Mouse (Mus musculus) adrenal gland, postnatal 14 days (tissue): Measurements from ENCODE around the gene Cetn4. TPM values are rescaled to one million over a fixed set of nuclear protein-coding genes. Genes with fewer than 3 reads are reported as not detected.
A peak's percentile ranks its signal among the peaks of the same experiment; 100 is the strongest.

Source experiments
- DNase-seq: peaks from one replicate; pipeline ENCODE4 v3.0.0; 2021; ENCODE audit warnings: mixed read lengths
- total RNA-seq: library from RNA; stranded (reverse); gene quantifications from 2 replicates; pipeline ENCODE4 v1.2.3, GENCODE M21; 2021

Cetn4 gene
- total RNA-seq, 1 experiment from 2014 or later = 2.9 TPM

- DNase-seq = peak; percentile 51
Measured at GRCm38 (mm10) chr3:37302685-37303084, 9.8 kb downstream of the Cetn4 start.

GRCm38 (mm10) chr3:37299470-37299869, 13.0 kb downstream of the Cetn4 start:
- DNase-seq = no peak

- no peak for DNase-seq
Measured at GRCm38 (mm10) chr3:37292654-37293053, 19.9 kb downstream of the Cetn4 start.

GRCm38 (mm10) chr3:37291929-37292328, 20.6 kb downstream of the Cetn4 start:
- DNase-seq = no peak

GRCm38 (mm10) chr3:37290881-37291541, 21.5 kb downstream of the Cetn4 start:
- no peak for DNase-seq

- DNase-seq = no peak
Measured at GRCm38 (mm10) chr3:37289237-37289636, 23.3 kb downstream of the Cetn4 start.

- DNase-seq = no peak
Measured at GRCm38 (mm10) chr3:37283234-37283633, 29.3 kb downstream of the Cetn4 start.

- DNase-seq = no peak
Measured at GRCm38 (mm10) chr3:37282299-37282922, 30.1 kb downstream of the Cetn4 start.

GRCm38 (mm10) chr3:37280871-37281270, 31.6 kb downstream of the Cetn4 start:
- DNase-seq = no peak

- no peak for DNase-seq
Measured at GRCm38 (mm10) chr3:37280221-37280620, 32.3 kb downstream of the Cetn4 start.

- DNase-seq = no peak
Measured at GRCm38 (mm10) chr3:37274661-37275060, 37.8 kb downstream of the Cetn4 start.

GRCm38 (mm10) chr3:37273092-37273491, 39.4 kb downstream of the Cetn4 start:
- no peak for DNase-seq

GRCm38 (mm10) chr3:37271209-37271608, 41.3 kb downstream of the Cetn4 start:
- peak; percentile 61 for DNase-seq

- no peak for DNase-seq
Measured at GRCm38 (mm10) chr3:37269926-37270325, 42.6 kb downstream of the Cetn4 start.

- no peak for DNase-seq
Measured at GRCm38 (mm10) chr3:37268338-37268737, 44.2 kb downstream of the Cetn4 start.

GRCm38 (mm10) chr3:37259331-37259999, 53.0 kb downstream of the Cetn4 start:
- no peak for DNase-seq

- DNase-seq = no peak
Measured at GRCm38 (mm10) chr3:37257776-37258175, 54.7 kb downstream of the Cetn4 start.

Other genes starting within 250 kb of the Cetn4 start
- gene Adad1, start 249.2 kb downstream of the Cetn4 start, total RNA-seq = not detected in 2 replicates
- gene Il2, start 186.7 kb downstream of the Cetn4 start, total RNA-seq = not detected in 2 replicates
- not detected in 2 replicates for gene Il21, start 80.1 kb downstream of the Cetn4 start, total RNA-seq
- 3.4 and 4.0 TPM in 2 replicates for gene Bbs12, start 154 bp downstream of the Cetn4 start, total RNA-seq
- gene Fgf2, start 35.6 kb upstream of the Cetn4 start, total RNA-seq = 2.9 and 3.4 TPM in 2 replicates
- gene Spata5, start 107.2 kb upstream of the Cetn4 start, total RNA-seq = 32.2 and 34.1 TPM in 2 replicates
- gene Nudt6, start 107.5 kb upstream of the Cetn4 start, total RNA-seq = 20.4 and 27.4 TPM in 2 replicates